Mouse (Mus musculus): Measurements from ENCODE around the gene Hspd1. TPM values are rescaled to one million over a fixed set of nuclear protein-coding genes. Genes with fewer than 3 reads are reported as not detected.

The Hspd1 gene
- polyA plus RNA-seq, 1 experiment from 2014 or later = 272 TPM

GRCm38 (mm10) chr1:55109066-55109766 lies 21.2 kb upstream of the Hspd1 start:
- Histone ChIP-seq H3K27me3 (no peaks in the 10 kb centered on the region), H3K4me3 (no peak overlapping the region), H3K9ac (no peak overlapping the region), H3K9me3 (no peaks in the 10 kb centered on the region), H3K4me1 (replicated peaks) (no peaks in the 10 kb centered on the region), H3K36me3 (no peaks in the 10 kb centered on the region), H3K27ac (replicated peaks) (no peak overlapping the region), H3K4me2 (no peak overlapping the region)
- WGBS = 91% methylated on average over 4 of the region's 4 CpGs
- no peak for ATAC-seq (ENCODE audit: low FRiP score, low read depth)

DNA sequence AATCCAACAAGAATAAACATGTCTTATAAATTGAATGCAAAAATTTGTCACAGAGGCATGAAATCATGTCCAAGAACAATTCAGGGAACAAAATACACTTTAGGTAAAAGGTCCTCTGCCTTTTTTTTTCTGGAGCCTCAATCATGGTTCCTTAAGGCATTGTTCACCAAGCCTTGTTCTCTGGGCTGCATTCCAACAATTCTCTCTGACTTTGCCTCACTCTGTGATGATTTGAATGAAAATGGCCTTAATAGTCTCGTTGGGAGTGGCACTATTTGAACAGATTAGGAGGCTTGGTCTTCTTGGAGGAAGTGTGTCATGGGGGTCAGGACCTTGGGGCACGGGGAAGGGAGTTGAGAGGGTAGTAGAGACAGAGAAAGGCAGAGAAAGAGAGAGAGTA lies 20.4 kb upstream of the Hspd1 start:
- no peak for ATAC-seq (ENCODE audit: low FRiP score, low read depth)
- WGBS = 29% methylated on average over 2 of the region's 2 CpGs
- Histone ChIP-seq H3K27ac (replicated peaks) (no peak overlapping the region), H3K4me1 (replicated peaks) (no peaks in the 10 kb centered on the region), H3K4me3 (no peak overlapping the region), H3K9ac (no peak overlapping the region), H3K36me3 (no peaks in the 10 kb centered on the region), H3K4me2 (no peak overlapping the region), H3K9me3 (no peaks in the 10 kb centered on the region), H3K27me3 (no peaks in the 10 kb centered on the region)

DNA sequence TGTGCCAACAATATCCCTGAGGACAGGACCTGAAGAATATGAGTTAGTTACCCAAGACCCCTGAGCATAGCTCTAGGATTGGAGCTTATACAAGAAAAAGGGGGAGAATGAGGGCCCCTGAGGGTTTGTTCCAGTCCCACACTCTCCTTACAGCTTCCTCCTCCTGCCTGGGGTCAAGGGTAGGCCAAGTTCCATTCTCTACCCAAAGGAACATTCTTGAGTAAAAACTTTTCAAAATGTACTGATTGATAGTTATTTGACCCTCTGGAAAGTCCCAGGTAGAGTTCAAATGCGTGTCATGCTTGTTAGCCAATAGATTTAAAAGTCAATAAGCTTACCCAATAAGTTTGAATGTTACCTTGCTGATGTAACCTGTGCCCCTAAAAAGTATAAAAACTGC lies 19.6 kb upstream of the Hspd1 start:
- no peaks in the 10 kb centered on the region for H3K4me1 ChIP-seq (replicated peaks)
- no peak for ATAC-seq (ENCODE audit: low FRiP score, low read depth)
- no peaks in the 10 kb centered on the region for H3K36me3 ChIP-seq
- H3K4me2 ChIP-seq = no peak overlapping the region
- WGBS = 93% methylated on average over 1 of the region's 1 CpGs
- no peaks in the 10 kb centered on the region for H3K27me3 ChIP-seq
- no peak overlapping the region for H3K9ac ChIP-seq
- H3K4me3 ChIP-seq = no peak overlapping the region
- H3K9me3 ChIP-seq = no peaks in the 10 kb centered on the region
- no peak overlapping the region for H3K27ac ChIP-seq (replicated peaks)

- ATAC-seq (ENCODE audit: low FRiP score, low read depth) = no peak
- no peak overlapping the region for H3K27ac ChIP-seq (replicated peaks)
- no peaks in the 10 kb centered on the region for H3K36me3 ChIP-seq
- 88% methylated on average over 9 of the region's 9 CpGs for WGBS
- no peak overlapping the region for H3K4me3 ChIP-seq
- no peaks in the 10 kb centered on the region for H3K27me3 ChIP-seq
- no peaks in the 10 kb centered on the region for H3K4me1 ChIP-seq (replicated peaks)
- no peak overlapping the region for H3K4me2 ChIP-seq
- no peaks in the 10 kb centered on the region for H3K9me3 ChIP-seq
- no peak overlapping the region for H3K9ac ChIP-seq
Observed at GRCm38 (mm10) chr1:55106919-55107585, 19.0 kb upstream of the Hspd1 start.

- Histone ChIP-seq H3K9ac (no peak overlapping the region), H3K27me3 (no peaks in the 10 kb centered on the region), H3K4me3 (no peak overlapping the region), H3K36me3 (peaks cover 25% of the 10 kb centered on the region), H3K4me1 (replicated peaks) (peaks cover 17% of the 10 kb centered on the region), H3K9me3 (no peaks in the 10 kb centered on the region), H3K4me2 (no peak overlapping the region), H3K27ac (replicated peaks) (no peak overlapping the region)
- no peak for ATAC-seq (ENCODE audit: low FRiP score, low read depth)
- WGBS = 91% methylated on average over 1 of the region's 1 CpGs
Observed at GRCm38 (mm10) chr1:55092469-55092868, 4.4 kb upstream of the Hspd1 start.

DNA sequence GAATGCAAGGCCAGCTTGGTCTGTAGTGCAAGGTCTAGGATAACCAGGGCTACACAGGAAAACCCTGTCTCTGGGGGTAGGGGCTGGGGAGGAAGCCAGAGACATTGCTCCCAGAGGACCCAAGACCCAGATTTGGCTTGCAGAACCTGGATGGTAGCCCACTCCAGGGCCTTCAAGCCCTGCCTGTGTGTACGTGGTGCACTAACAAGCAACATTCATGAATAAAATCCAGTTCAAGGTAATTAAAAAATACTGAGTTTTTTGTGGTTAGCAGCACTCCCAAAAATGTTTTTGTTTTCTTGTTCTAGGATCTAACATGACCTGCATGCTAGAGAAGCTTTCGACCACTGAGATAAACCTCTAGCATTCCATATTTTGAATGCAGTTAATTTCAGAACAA lies 4.0 kb upstream of the Hspd1 start:
- Histone ChIP-seq H3K27ac (replicated peaks) (no peak overlapping the region), H3K4me3 (no peak overlapping the region), H3K9ac (no peak overlapping the region), H3K4me2 (no peak overlapping the region), H3K36me3 (peaks cover 25% of the 10 kb centered on the region), H3K4me1 (replicated peaks) (peaks cover 17% of the 10 kb centered on the region), H3K27me3 (no peaks in the 10 kb centered on the region), H3K9me3 (no peaks in the 10 kb centered on the region)
- ATAC-seq (ENCODE audit: low FRiP score, low read depth) = no peak
- 85% methylated on average over 2 of the region's 2 CpGs for WGBS

GRCm38 (mm10) chr1:55089498-55090064 lies 1.5 kb upstream of the Hspd1 start:
- WGBS = 93% methylated on average over 5 of the region's 5 CpGs
- ATAC-seq (ENCODE audit: low FRiP score, low read depth) = no peak
- H3K4me3 ChIP-seq = peak overlapping the region; percentile 100

DNA sequence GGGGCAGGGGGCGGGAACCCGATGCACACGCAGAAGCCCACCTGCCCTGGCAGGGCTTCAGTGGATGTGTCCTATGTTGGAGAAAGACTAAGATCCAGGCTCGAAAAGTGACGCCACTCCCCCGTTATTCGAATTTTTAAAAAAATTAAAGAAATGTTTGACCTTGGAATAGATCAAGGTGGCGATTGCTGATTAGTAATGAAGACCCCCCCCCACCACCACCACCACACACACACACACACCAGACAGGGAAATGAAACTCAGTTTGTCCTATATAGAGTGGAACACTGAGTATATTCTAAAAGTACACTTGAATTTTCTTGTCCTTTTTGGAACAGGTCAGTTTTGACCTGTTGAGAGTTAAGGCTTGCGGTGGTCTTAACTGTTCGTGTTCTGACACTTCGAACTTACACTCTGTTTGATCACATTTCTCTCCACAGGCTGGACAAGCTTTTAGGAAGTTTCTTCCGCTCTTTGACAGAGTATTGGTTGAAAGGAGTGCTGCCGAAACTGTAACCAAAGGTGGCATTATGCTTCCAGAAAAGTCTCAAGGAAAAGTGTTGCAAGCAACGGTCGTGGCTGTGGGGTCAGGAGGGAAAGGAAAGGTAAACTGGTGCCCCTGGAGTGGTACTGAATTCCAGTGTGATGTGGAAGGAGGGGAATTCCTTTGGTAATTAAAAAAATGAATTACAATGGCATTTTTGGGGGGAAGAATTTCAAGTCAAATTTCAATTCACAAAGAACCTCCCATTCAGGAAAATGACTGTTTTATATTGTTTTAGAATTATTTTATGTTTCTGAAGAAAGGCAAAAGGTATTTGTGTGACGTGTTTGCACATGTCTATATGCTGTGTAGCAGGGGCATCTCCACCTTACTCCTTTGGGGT lies 811 bp upstream of the Hspd1 start:
- peak overlapping the region; percentile 98 for H3K27ac ChIP-seq (replicated peaks)
- peak overlapping the region; percentile 71 for H3K4me2 ChIP-seq
- peak overlapping the region; percentile 99 for H3K9ac ChIP-seq
- WGBS = 10% methylated on average over 16 of the region's 16 CpGs
- H3K4me1 ChIP-seq (replicated peaks) = peaks cover 43% of the 10 kb centered on the region
- no peak for ATAC-seq (ENCODE audit: low FRiP score, low read depth)
- peaks cover 44% of the 10 kb centered on the region for H3K36me3 ChIP-seq
- H3K27me3 ChIP-seq = no peaks in the 10 kb centered on the region
- peak overlapping the region; percentile 100 for H3K4me3 ChIP-seq
- no peaks in the 10 kb centered on the region for H3K9me3 ChIP-seq

More at GRCm38 (mm10) chr1:55089498-55090064, 1.5 kb upstream of the Hspd1 start:
- Histone ChIP-seq H3K9ac (no peak overlapping the region), H3K27me3 (no peaks in the 10 kb centered on the region), H3K36me3 (peaks cover 38% of the 10 kb centered on the region), H3K27ac (replicated peaks) (no peak overlapping the region), H3K4me2 (peak overlapping the region; percentile 71), H3K4me1 (replicated peaks) (peaks cover 39% of the 10 kb centered on the region), H3K9me3 (no peaks in the 10 kb centered on the region)

GRCm38 (mm10) chr1:55087401-55087904 lies 590 bp downstream of the Hspd1 start:
- Histone ChIP-seq H3K9me3 (no peaks in the 10 kb centered on the region), H3K36me3 (peaks cover 54% of the 10 kb centered on the region), H3K9ac (peak overlapping the region; percentile 99), H3K4me3 (peak overlapping the region; percentile 100), H3K4me1 (replicated peaks) (peaks cover 43% of the 10 kb centered on the region), H3K27me3 (no peaks in the 10 kb centered on the region), H3K27ac (replicated peaks) (peak overlapping the region; percentile 98), H3K4me2 (peak overlapping the region; percentile 71)
- WGBS = under 1% methylated on average over 51 of the region's 57 CpGs
- peak; percentile 71 for ATAC-seq (ENCODE audit: low FRiP score, low read depth)

GRCm38 (mm10) chr1:55086868-55087400 lies 1.1 kb downstream of the Hspd1 start:
- Histone ChIP-seq H3K27me3 (no peaks in the 10 kb centered on the region), H3K36me3 (peaks cover 54% of the 10 kb centered on the region), H3K4me1 (replicated peaks) (peaks cover 43% of the 10 kb centered on the region), H3K4me3 (peak overlapping the region; percentile 100), H3K27ac (replicated peaks) (peak overlapping the region; percentile 98), H3K9ac (peak overlapping the region; percentile 99), H3K4me2 (peak overlapping the region; percentile 71), H3K9me3 (no peaks in the 10 kb centered on the region)
- ATAC-seq (ENCODE audit: low FRiP score, low read depth) = no peak
- WGBS = under 1% methylated on average over 13 of the region's 13 CpGs

GRCm38 (mm10) chr1:55085781-55086366 lies 2.2 kb downstream of the Hspd1 start:
- peaks cover 55% of the 10 kb centered on the region for H3K36me3 ChIP-seq

More at GRCm38 (mm10) chr1:55085781-55086366, 2.2 kb downstream of the Hspd1 start:
- Histone ChIP-seq H3K4me3 (peak overlapping the region; percentile 100; the same call in 1 of the 2 replicates), H3K27me3 (no peaks in the 10 kb centered on the region), H3K4me1 (replicated peaks) (peaks cover 43% of the 10 kb centered on the region), H3K9me3 (no peaks in the 10 kb centered on the region), H3K9ac (no peak overlapping the region), H3K27ac (replicated peaks) (no peak overlapping the region), H3K4me2 (peak overlapping the region; percentile 71)
- no peak for ATAC-seq (ENCODE audit: low FRiP score, low read depth)
- WGBS = 51% methylated on average over 7 of the region's 7 CpGs

All from hindbrain, embryonic 15.5 days (tissue).